Mouse (Mus musculus): ENCODE data around the gene Mlana. TPM values are rescaled to one million over a fixed set of nuclear protein-coding genes. Genes with fewer than 3 reads are reported as not detected.
A peak's percentile ranks its signal among the peaks of the same experiment; 100 is the strongest.

The Mlana gene
- total RNA-seq, 2 experiments from 2014 or later = 0.56 to 0.79 TPM

GRCm38 (mm10) chr19:29663780-29664179, 33.8 kb upstream of the Mlana start:
- H3K4me3 ChIP-seq = no peak overlapping the region
- DNase-seq (ENCODE audit: low spot score in 2 of 2) = no peak
- no peak for TF ChIP-seq CTCF (conservative IDR thresholded peaks at IDR 0.05)

GRCm38 (mm10) chr19:29664934-29665333, 32.7 kb upstream of the Mlana start:
- DNase-seq (ENCODE audit: low spot score in 2 of 2) = no peak
- no peak overlapping the region for H3K4me3 ChIP-seq
- no peak overlapping the region for H3K27ac ChIP-seq
- TF ChIP-seq CTCF (conservative IDR thresholded peaks at IDR 0.05) = no peak

More at GRCm38 (mm10) chr19:29663780-29664179, 33.8 kb upstream of the Mlana start:
- H3K27ac ChIP-seq = no peak overlapping the region

GRCm38 (mm10) chr19:29666164-29666563, 31.5 kb upstream of the Mlana start:
- H3K27ac ChIP-seq = no peak overlapping the region
- no peak for TF ChIP-seq CTCF (conservative IDR thresholded peaks at IDR 0.05)
- no peak for DNase-seq (ENCODE audit: low spot score in 2 of 2)
- H3K4me3 ChIP-seq = no peak overlapping the region

GRCm38 (mm10) chr19:29666965-29667594, 30.5 kb upstream of the Mlana start:
- DNase-seq (ENCODE audit: low spot score in 2 of 2) = peak in 1 of 2 experiments; percentile 6
- Histone ChIP-seq H3K4me3 (no peak overlapping the region), H3K27ac (no peak overlapping the region)
- TF ChIP-seq CTCF (conservative IDR thresholded peaks at IDR 0.05) = no peak

- TF ChIP-seq CTCF (conservative IDR thresholded peaks at IDR 0.05) = no peak
- peak in 1 of 2 experiments; percentile 1 for DNase-seq (ENCODE audit: low spot score in 2 of 2)
- no peak overlapping the region for H3K4me3 ChIP-seq
- H3K27ac ChIP-seq = no peak overlapping the region
Observed at GRCm38 (mm10) chr19:29668135-29668534, 29.5 kb upstream of the Mlana start.

GRCm38 (mm10) chr19:29670247-29670646, 27.4 kb upstream of the Mlana start:
- Histone ChIP-seq H3K4me3 (no peak overlapping the region), H3K27ac (no peak overlapping the region)
- DNase-seq (ENCODE audit: low spot score in 2 of 2) = peak in 1 of 2 experiments; percentile 6
- TF ChIP-seq CTCF (conservative IDR thresholded peaks at IDR 0.05) = no peak

GRCm38 (mm10) chr19:29671160-29671559, 26.5 kb upstream of the Mlana start:
- no peak for TF ChIP-seq CTCF (conservative IDR thresholded peaks at IDR 0.05)

GRCm38 (mm10) chr19:29672660-29673059, 25.0 kb upstream of the Mlana start:
- H3K4me3 ChIP-seq = no peak overlapping the region
- H3K27ac ChIP-seq = no peak overlapping the region
- no peak for DNase-seq (ENCODE audit: low spot score in 2 of 2)
- TF ChIP-seq CTCF (conservative IDR thresholded peaks at IDR 0.05) = no peak

More at GRCm38 (mm10) chr19:29671160-29671559, 26.5 kb upstream of the Mlana start:
- no peak overlapping the region for H3K27ac ChIP-seq
- no peak overlapping the region for H3K4me3 ChIP-seq
- DNase-seq (ENCODE audit: low spot score in 2 of 2) = no peak

- DNase-seq (ENCODE audit: low spot score in 2 of 2) = no peak
- no peak for TF ChIP-seq CTCF (conservative IDR thresholded peaks at IDR 0.05)
Observed at GRCm38 (mm10) chr19:29674946-29675345, 22.7 kb upstream of the Mlana start.

GRCm38 (mm10) chr19:29675562-29676078, 22.0 kb upstream of the Mlana start:
- DNase-seq (ENCODE audit: low spot score in 2 of 2) = no peak
- TF ChIP-seq CTCF (conservative IDR thresholded peaks at IDR 0.05) = no peak
- Histone ChIP-seq H3K27ac (no peak overlapping the region), H3K4me3 (no peak overlapping the region)

More at GRCm38 (mm10) chr19:29674946-29675345, 22.7 kb upstream of the Mlana start:
- Histone ChIP-seq H3K4me3 (no peak overlapping the region), H3K27ac (no peak overlapping the region)

GRCm38 (mm10) chr19:29676479-29677193, 21.0 kb upstream of the Mlana start:
- no peak for TF ChIP-seq CTCF (conservative IDR thresholded peaks at IDR 0.05)
- H3K4me3 ChIP-seq = no peak overlapping the region
- no peak for DNase-seq (ENCODE audit: low spot score in 2 of 2)
- no peak overlapping the region for H3K27ac ChIP-seq

- DNase-seq (ENCODE audit: low spot score in 2 of 2) = peak in 1 of 2 experiments; percentile 39
- H3K27ac ChIP-seq = peak overlapping the region; percentile 19; the same call in 1 of the 2 replicates
- no peak overlapping the region for H3K4me3 ChIP-seq
- no peak for TF ChIP-seq CTCF (conservative IDR thresholded peaks at IDR 0.05)
Observed at GRCm38 (mm10) chr19:29678181-29678778, 19.3 kb upstream of the Mlana start.
